ENCODE assay signal across 8 mouse cellular contexts in genomic region chr19:4927904-4928531, GRCm38 (mm10). TPM values are rescaled to one million over a fixed set of nuclear protein-coding genes. Genes with fewer than 3 reads are reported as not detected.
DNase-seq lines count a peak whose midpoint lies in the region; ATAC-seq and TF ChIP-seq lines count a peak whose summit lies in the region.

TSS of gene Dpp3 (minus strand) at chr19:4928287.

- peak within 1 kb of the TSS; percentile 61 for H3K9ac ChIP-seq in forebrain, embryonic 12.5 days
- H3K9ac ChIP-seq in heart, postnatal 0 days (replicated peaks; ENCODE audit: low read depth, low read length): peak within 1 kb of the TSS; percentile 53
- peak within 1 kb of the TSS; percentile 61 for H3K9ac ChIP-seq in liver, embryonic 16.5 days (ENCODE audit: low read depth, low read length)
- peak within 1 kb of the TSS; percentile 81 for H3K9ac ChIP-seq in neural tube, embryonic 13.5 days

- H3K4me3 ChIP-seq in E14TG2a.4 (replicated peaks; ENCODE audit: low read length): peak within 1 kb of the TSS; percentile 90
- H3K4me3 ChIP-seq in forebrain, embryonic 12.5 days (replicated peaks): peak within 1 kb of the TSS; percentile 61
- H3K4me3 ChIP-seq in heart, postnatal 0 days (ENCODE audit: low read depth, low read length): peak within 1 kb of the TSS; percentile 75
- peak within 1 kb of the TSS; percentile 82 for H3K4me3 ChIP-seq in liver, embryonic 16.5 days (ENCODE audit: low read depth, low read length)
- peak within 1 kb of the TSS; percentile 65 for H3K4me3 ChIP-seq in neural tube, embryonic 13.5 days
- peak within 1 kb of the TSS; percentile 97 for H3K4me3 ChIP-seq in testis, adult 2 months (ENCODE audit: control insufficient read depth, low read depth, low read length)

- H3K36me3 ChIP-seq in E14TG2a.4 (ENCODE audit: insufficient read depth, low read length): peaks cover 39% of the 10 kb centered on the region
- H3K36me3 ChIP-seq in forebrain, embryonic 12.5 days (replicated peaks): peaks cover 33% of the 10 kb centered on the region
- H3K36me3 ChIP-seq in heart, postnatal 0 days (replicated peaks; ENCODE audit: control insufficient read depth, insufficient read depth, low read length): peaks cover 23% of the 10 kb centered on the region
- peaks cover under 1% of the 10 kb centered on the region; the same call in 1 of the 2 replicates for H3K36me3 ChIP-seq in liver, embryonic 16.5 days (ENCODE audit: control insufficient read depth, insufficient read depth)
- peaks cover 42% of the 10 kb centered on the region for H3K36me3 ChIP-seq in neural tube, embryonic 13.5 days
- no peaks in the 10 kb centered on the region for H3K36me3 ChIP-seq in testis, adult 2 months (ENCODE audit: control insufficient read depth, insufficient read depth, low read length)

- no peak for TF ChIP-seq EP300 in heart, postnatal 0 days (IDR thresholded peaks at IDR 0.05; ENCODE audit: low read depth)

- ATAC-seq in forebrain, embryonic 12.5 days (ENCODE audit: low FRiP score): peak; percentile 98
- ATAC-seq in heart, postnatal 0 days (ENCODE audit: insufficient read depth, low read depth): peak; percentile 99
- peak; percentile 99 for ATAC-seq in liver, embryonic 16.5 days (ENCODE audit: low read depth)
- ATAC-seq in neural tube, embryonic 13.5 days (ENCODE audit: low read depth): peak; percentile 99

- no peak for TF ChIP-seq CTCF in E14TG2a.4 (conservative IDR thresholded peaks at IDR 0.05; ENCODE audit: low read length)
- no peak for TF ChIP-seq CTCF in heart, postnatal 0 days (IDR thresholded peaks at IDR 0.05; ENCODE audit: low read depth)
- no peak for TF ChIP-seq CTCF in testis, adult 2 months (IDR thresholded peaks at IDR 0.05; ENCODE audit: control insufficient read depth, insufficient read depth, insufficient replicate concordance, low read depth, low read length)

- H3K4me1 ChIP-seq in E14TG2a.4 (replicated peaks; ENCODE audit: low read depth, low read length): peaks cover 61% of the 10 kb centered on the region
- peaks cover 24% of the 10 kb centered on the region for H3K4me1 ChIP-seq in forebrain, embryonic 12.5 days
- H3K4me1 ChIP-seq in heart, postnatal 0 days (ENCODE audit: control insufficient read depth, insufficient read depth): peaks cover 13% of the 10 kb centered on the region
- peaks cover 16% of the 10 kb centered on the region for H3K4me1 ChIP-seq in liver, embryonic 16.5 days (ENCODE audit: control insufficient read depth, low read depth, low read length)
- H3K4me1 ChIP-seq in neural tube, embryonic 13.5 days (replicated peaks): peaks cover 32% of the 10 kb centered on the region
- peaks cover 10% of the 10 kb centered on the region for H3K4me1 ChIP-seq in testis, adult 2 months (ENCODE audit: control insufficient read depth, insufficient read depth, low read length)

- H3K9me3 ChIP-seq in E14TG2a.4 (ENCODE audit: low read length): no peaks in the 10 kb centered on the region
- H3K9me3 ChIP-seq in forebrain, embryonic 12.5 days: no peaks in the 10 kb centered on the region
- no peaks in the 10 kb centered on the region for H3K9me3 ChIP-seq in heart, postnatal 0 days (replicated peaks; ENCODE audit: control insufficient read depth, low read length)
- H3K9me3 ChIP-seq in liver, embryonic 16.5 days (replicated peaks; ENCODE audit: control insufficient read depth, low read length): no peaks in the 10 kb centered on the region
- no peaks in the 10 kb centered on the region for H3K9me3 ChIP-seq in neural tube, embryonic 13.5 days

- under 1% methylated on average over 32 of the region's 32 CpGs for WGBS in forebrain, embryonic 12.5 days
- WGBS in heart, postnatal 0 days: under 1% methylated on average over 32 of the region's 32 CpGs
- WGBS in liver, embryonic 16.5 days (ENCODE audit: insufficient replicate concordance): under 1% methylated on average over 32 of the region's 32 CpGs
- WGBS in neural tube, embryonic 13.5 days: under 1% methylated on average over 32 of the region's 32 CpGs

- H3K27ac ChIP-seq in forebrain, embryonic 12.5 days: peak within 1 kb of the TSS; percentile 80
- H3K27ac ChIP-seq in heart, postnatal 0 days (ENCODE audit: low read depth): peak within 1 kb of the TSS; percentile 44
- H3K27ac ChIP-seq in liver, embryonic 16.5 days (ENCODE audit: low read length): peak within 1 kb of the TSS; percentile 21; the same call in 1 of the 2 replicates
- peak within 1 kb of the TSS; percentile 88 for H3K27ac ChIP-seq in neural tube, embryonic 13.5 days (replicated peaks)
- peak within 1 kb of the TSS; percentile 67 for H3K27ac ChIP-seq in testis, adult 2 months (ENCODE audit: control insufficient read depth, insufficient read depth, low read depth, low read length)

- TF ChIP-seq POLR2A in testis, adult 2 months (IDR thresholded peaks at IDR 0.05; ENCODE audit: control insufficient read depth, low read depth, low read length): peak; percentile 77

- peak; percentile 98 for DNase-seq in c-Kit-positive CD71-positive TER-119-positive erythroid progenitor cells, embryonic 14.5 days (ENCODE audit: low spot score)
- peak; percentile 97 for DNase-seq in heart, postnatal 0 days (ENCODE audit: low spot score)
- DNase-seq in kidney, postnatal 4 days: peak; percentile 100

- peaks cover 18% of the 10 kb centered on the region for H3K27me3 ChIP-seq in E14TG2a.4 (ENCODE audit: insufficient read depth, low read length)
- H3K27me3 ChIP-seq in forebrain, embryonic 12.5 days: no peaks in the 10 kb centered on the region; the same call in 1 of the 2 replicates
- no peaks in the 10 kb centered on the region for H3K27me3 ChIP-seq in heart, postnatal 0 days (ENCODE audit: control insufficient read depth, insufficient read depth, low read length)
- H3K27me3 ChIP-seq in liver, embryonic 16.5 days (ENCODE audit: control insufficient read depth, insufficient read depth, low read depth, low read length): no peaks in the 10 kb centered on the region
- no peaks in the 10 kb centered on the region for H3K27me3 ChIP-seq in neural tube, embryonic 13.5 days
- no peaks in the 10 kb centered on the region for H3K27me3 ChIP-seq in testis, adult 2 months (ENCODE audit: control insufficient read depth, insufficient read depth, low read length)

- H3K4me2 ChIP-seq in forebrain, embryonic 12.5 days: peak within 1 kb of the TSS; percentile 75
- peak within 1 kb of the TSS; percentile 68 for H3K4me2 ChIP-seq in heart, postnatal 0 days (ENCODE audit: low read depth, low read length)
- H3K4me2 ChIP-seq in liver, embryonic 16.5 days (ENCODE audit: low read depth, low read length): peak within 1 kb of the TSS; percentile 81
- H3K4me2 ChIP-seq in neural tube, embryonic 13.5 days: peak within 1 kb of the TSS; percentile 83

RNA-seq across cellular contexts. Expression of gene Dpp3, which starts in this region (rescaled TPM):
- polyA plus RNA-seq in forebrain, embryonic 12.5 days (2016; fragmentation: Nextera tagmentation; extraction: Ambion mirVana): 159 and 170 TPM in 2 replicates
- 60.1 and 116 TPM in 2 replicates for total RNA-seq in heart, postnatal 0 days (2014; rRNA removed; ENCODE audit: low replicate concordance)
- 40.8 and 44.3 TPM in 2 replicates for polyA plus RNA-seq in heart, postnatal 0 days (2015; fragmentation: Nextera tagmentation; extraction: Ambion mirVana)
- 44.1 and 44.2 TPM in 2 replicates for polyA plus RNA-seq in liver, embryonic 16.5 days (2015; fragmentation: Nextera tagmentation; extraction: Ambion mirVana)
- 109 and 120 TPM in 2 replicates for polyA plus RNA-seq in neural tube, embryonic 13.5 days (2015; fragmentation: Nextera tagmentation; extraction: Ambion mirVana)
- 81.8 and 95.7 TPM in 2 replicates for polyA plus RNA-seq in testis, adult 2 months (2012; rRNA removed)

Comparison
In these comparisons a context has a peak if more than half of its experiments do, and no peak if none do; other contexts are left out.
1. Peak in every context shown above with its lines: DNase-seq, ATAC-seq, H3K4me3 ChIP-seq and H3K27ac ChIP-seq.
2. H3K27ac ChIP-seq: peak in every context shown above with its lines; median percentile 88 in neural tube, embryonic 13.5 days; 80 in forebrain, embryonic 12.5 days; 67 in testis, adult 2 months; 44 in heart, postnatal 0 days; 21 in liver, embryonic 16.5 days.